In the genomic region with DNA sequence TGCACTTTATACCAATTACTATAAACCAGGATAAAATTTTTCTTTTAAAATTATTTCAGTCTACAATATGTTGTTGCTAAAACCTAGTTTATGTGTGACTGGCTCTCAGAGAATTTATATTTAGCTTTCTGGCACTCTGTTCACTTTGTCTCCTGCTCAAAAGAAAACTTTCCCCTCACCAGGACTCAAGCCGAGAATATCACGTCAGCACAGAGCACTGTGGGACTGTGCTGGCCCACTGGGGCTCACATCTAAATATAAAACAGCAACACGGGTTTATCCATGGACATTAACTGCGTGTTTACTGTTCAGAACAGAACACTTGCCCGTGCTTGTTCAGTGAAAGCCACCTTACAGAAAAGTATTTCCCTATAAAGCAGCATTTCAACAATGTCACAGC, we compare ENCODE assay signal across 11 mouse cellular contexts. TPM values are rescaled to one million over a fixed set of nuclear protein-coding genes. Genes with fewer than 3 reads are reported as not detected.
DNase-seq lines count a peak whose midpoint lies in the region; ATAC-seq and TF ChIP-seq lines count a peak whose summit lies in the region.
"Had no signal": no experiment of that assay in that cellular context is flagged by ENCODE, and none has a peak within 500 bp of the region (broad histone marks: within the 10 kb centered on the region; RNA-seq: fewer than 3 reads in every experiment).

No protein-coding gene starts in this region.

- no peak for DNase-seq in frontal cortex, postnatal 25 days (ENCODE audit: low spot score in 2 of 2)
- DNase-seq in lung, postnatal 0 days (ENCODE audit: low spot score): peak; percentile 18
- DNase-seq in lung, adult 2 months: no peak
- DNase-seq in heart, postnatal 10 days: peak; percentile 62 to 70
- DNase-seq in cerebellum, adult 9-10 months: no peak
- DNase-seq in adrenal gland, adult 8-10 months: no peak
- DNase-seq: B cell, adult 2 months; kidney, adult 18-20 months had no signal

- H3K27ac ChIP-seq in lung, postnatal 0 days (ENCODE audit: low read length): no peak overlapping the region
- 0 out of 2 replicates have a peak overlapping the region, but pooled peaks have one; percentile 2 for H3K27ac ChIP-seq in stomach, embryonic 15.5 days

- H3K4me2 ChIP-seq in lung, postnatal 0 days (replicated peaks; ENCODE audit: low read depth, low read length): no peak overlapping the region
- no peak overlapping the region for H3K4me2 ChIP-seq in stomach, embryonic 15.5 days
- H3K4me2 ChIP-seq: midbrain, embryonic 11.5 days had no signal

- no peak for TF ChIP-seq EP300 in lung, postnatal 0 days (IDR thresholded peaks at IDR 0.05)

- H3K27me3 ChIP-seq in lung, postnatal 0 days (replicated peaks; ENCODE audit: insufficient read depth, low read length): no peaks in the 10 kb centered on the region
- no peaks in the 10 kb centered on the region for H3K27me3 ChIP-seq in stomach, embryonic 15.5 days (replicated peaks)

- H3K9me3 ChIP-seq in lung, postnatal 0 days (ENCODE audit: low read length): no peaks in the 10 kb centered on the region
- H3K9me3 ChIP-seq in stomach, embryonic 15.5 days: no peaks in the 10 kb centered on the region

- no peak for TF ChIP-seq CTCF in lung, postnatal 0 days (IDR thresholded peaks at IDR 0.05)
- TF ChIP-seq CTCF in lung, adult 2 months (IDR thresholded peaks at IDR 0.05; ENCODE audit: insufficient read depth, low read length): no peak

- H3K4me3 ChIP-seq in lung, postnatal 0 days (ENCODE audit: low read depth, low read length): no peak overlapping the region
- no peak overlapping the region for H3K4me3 ChIP-seq in lung, adult 2 months (replicated peaks; ENCODE audit: extremely low read depth, low read depth, low read length)
- H3K4me3 ChIP-seq in stomach, embryonic 15.5 days (replicated peaks): no peak overlapping the region

- H3K36me3 ChIP-seq in lung, postnatal 0 days (ENCODE audit: insufficient read depth, low read length): no peaks in the 10 kb centered on the region
- H3K36me3 ChIP-seq in stomach, embryonic 15.5 days: no peaks in the 10 kb centered on the region

- no peak overlapping the region for H3K9ac ChIP-seq in lung, postnatal 0 days (replicated peaks; ENCODE audit: low read depth)
- H3K9ac ChIP-seq in stomach, embryonic 15.5 days: no peak overlapping the region

- intact Hi-C loops in heart, postnatal 10 days (cut with DNase I): no loop called here

- no peaks in the 10 kb centered on the region for H3K4me1 ChIP-seq in lung, postnatal 0 days (ENCODE audit: insufficient read depth, low read depth, low read length)
- peaks cover 2% of the 10 kb centered on the region for H3K4me1 ChIP-seq in lung, adult 2 months (ENCODE audit: control insufficient read depth, insufficient read depth, low read length)
- peaks cover 11% of the 10 kb centered on the region; the same call in 1 of the 2 replicates for H3K4me1 ChIP-seq in stomach, embryonic 15.5 days

- peak; percentile 45 for ATAC-seq in frontal cortex, adult (ENCODE audit: low TSS enrichment)
- ATAC-seq in lung, postnatal 0 days: no peak
- no peak for ATAC-seq in stomach, embryonic 15.5 days (ENCODE audit: insufficient read depth, low FRiP score, low read depth)

- no peak for TF ChIP-seq POLR2A in lung, adult 2 months (IDR thresholded peaks at IDR 0.05; ENCODE audit: borderline replicate concordance, extremely low read depth, low read depth, low read length)

- WGBS in lung, postnatal 0 days: 44% methylated on average over 5 of the region's 5 CpGs
- WGBS in lung, adult 2 months: 41% methylated on average over 5 of the region's 5 CpGs
- 36% methylated on average over 5 of the region's 5 CpGs for WGBS in stomach, embryonic 15.5 days

RNA-seq across cellular contexts. Expression of a gene that starts 44.5 kb away (rescaled TPM):
- polyA plus RNA-seq in lung, postnatal 0 days (2015; fragmentation: Nextera tagmentation; extraction: Ambion mirVana): 18.9 and 20.4 TPM in 2 replicates
- polyA plus RNA-seq in lung, adult 2 months (2012; rRNA removed): 7.9 and 10.7 TPM in 2 replicates
- total RNA-seq in heart, postnatal 10 days (2021): 10 to 100 TPM; 21.0 to 22.7 TPM
- 54.8 and 56.9 TPM in 2 replicates for polyA plus RNA-seq in stomach, embryonic 15.5 days (2015; fragmentation: Nextera tagmentation; extraction: Ambion mirVana)
- total RNA-seq in adrenal gland, adult 8-10 months (2022): 10 to 100 TPM; 40.4 to 55.7 (median 47.1) TPM

Comparison
In these comparisons a context has a peak if more than half of its experiments do, and no peak if none do; other contexts are left out.
1. DNase-seq: peak in lung, postnatal 0 days (single experiment) and heart, postnatal 10 days (2 of 2); none in frontal cortex, postnatal 25 days (0 of 2), lung, adult 2 months (single experiment), cerebellum, adult 9-10 months (single experiment) and adrenal gland, adult 8-10 months (single experiment).